Mouse (Mus musculus) megakaryocyte, embryonic 14.5 days (primary cell): ENCODE measurements around the gene Emc9. TPM values are rescaled to one million over a fixed set of nuclear protein-coding genes. Genes with fewer than 3 reads are reported as not detected.

ENCODE experiments used
- H3K27me3 ChIP-seq: replicated peaks from 2 replicates; pipeline ENCODE3; 2012; ENCODE audit warnings: inconsistent platforms
- H3K36me3 ChIP-seq: replicated peaks from 2 replicates; pipeline ENCODE3; 2012; ENCODE audit warnings: low read length, inconsistent platforms, mixed read lengths
- H3K4me1 ChIP-seq: 2 replicates; pipeline ENCODE4 v1.6.1; 2012; ENCODE audit warnings: inconsistent platforms
- H3K4me3 ChIP-seq: replicated peaks from 2 replicates; pipeline ENCODE3; 2012; ENCODE audit warnings: moderate library complexity, mild to moderate bottlenecking, inconsistent platforms
- H3K9me3 ChIP-seq: 2 replicates; pipeline ENCODE4 v1.6.1; 2012; ENCODE audit warnings: inconsistent platforms
- FLI1 ChIP-seq: IDR thresholded peaks from 2 replicates; pipeline ENCODE4 v1.6.1; 2012; ENCODE audit warnings: low read length, inconsistent platforms, mixed read lengths
- GATA1 ChIP-seq: IDR thresholded peaks from 3 replicates; pipeline ENCODE4 v1.6.1; 2012; ENCODE audit warnings: mixed read lengths, low read length, inconsistent platforms, borderline replicate concordance
- polyA plus RNA-seq: library from polyadenylated mRNA; stranded (reverse); fragments of >175 nt; gene quantifications from 2 replicates; pipeline ENCODE4 v1.2.3, GENCODE M21; 2012; ENCODE audit warnings: low replicate concordance; ENCODE audit not compliant: insufficient read depth

Gene Emc9
- polyA plus RNA-seq, 1 experiment, result 18.9 TPM

- TF ChIP-seq FLI1, result no peak
- TF ChIP-seq GATA1, result no peak
- Histone ChIP-seq H3K27me3 (no peaks in the 10 kb centered on the region), H3K9me3 (no peaks in the 10 kb centered on the region), H3K4me1 (peaks cover 68% of the 10 kb centered on the region), H3K4me3 (peak within 1 kb of the TSS; percentile 96), H3K36me3 (peaks cover 56% of the 10 kb centered on the region)
These were observed 6.3 kb upstream of the Emc9 start, which contains the start of gene Rnf31 for GRCm38 (mm10) chr14:55591331-55591891. Gene Rnf31 (plus strand): TSS chr14:55591708.

- Histone ChIP-seq H3K9me3 (no peaks in the 10 kb centered on the region), H3K27me3 (no peaks in the 10 kb centered on the region), H3K4me1 (peaks cover 68% of the 10 kb centered on the region), H3K4me3 (peak within 1 kb of the TSS; percentile 96), H3K36me3 (peaks cover 50% of the 10 kb centered on the region)
- TF ChIP-seq FLI1 (no peak), GATA1 (no peak)
These were observed 5.7 kb upstream of the Emc9 start, which contains the start of gene Psme2 for GRCm38 (mm10) chr14:55590748-55591330. Gene Psme2 (minus strand): TSS chr14:55591113.

GRCm38 (mm10) chr14:55589771-55590448 is 4.8 kb upstream of the Emc9 start:
- H3K36me3 ChIP-seq, result peaks cover 41% of the 10 kb centered on the region
- no peak for TF ChIP-seq FLI1
- TF ChIP-seq GATA1, result no peak
- no peaks in the 10 kb centered on the region for H3K9me3 ChIP-seq
- H3K4me1 ChIP-seq, result peaks cover 68% of the 10 kb centered on the region
- no peaks in the 10 kb centered on the region for H3K27me3 ChIP-seq
- H3K4me3 ChIP-seq, result peak overlapping the region; percentile 96

GRCm38 (mm10) chr14:55589271-55589670 is 4.2 kb upstream of the Emc9 start:
- peaks cover 70% of the 10 kb centered on the region for H3K4me1 ChIP-seq
- H3K4me3 ChIP-seq, result peak overlapping the region; percentile 64
- TF ChIP-seq GATA1, result no peak
- TF ChIP-seq FLI1, result no peak

GRCm38 (mm10) chr14:55586149-55586548 is 1.0 kb upstream of the Emc9 start:
- peaks cover 48% of the 10 kb centered on the region for H3K4me1 ChIP-seq
- no peaks in the 10 kb centered on the region for H3K27me3 ChIP-seq
- TF ChIP-seq FLI1, result no peak
- no peak for TF ChIP-seq GATA1
- peak overlapping the region; percentile 57 for H3K4me3 ChIP-seq
- peaks cover 40% of the 10 kb centered on the region for H3K36me3 ChIP-seq
- no peaks in the 10 kb centered on the region for H3K9me3 ChIP-seq

More at GRCm38 (mm10) chr14:55589271-55589670, 4.2 kb upstream of the Emc9 start:
- Histone ChIP-seq H3K9me3 (no peaks in the 10 kb centered on the region), H3K27me3 (no peaks in the 10 kb centered on the region), H3K36me3 (peaks cover 35% of the 10 kb centered on the region)

GRCm38 (mm10) chr14:55585566-55585960 is 461 bp upstream of the Emc9 start:
- H3K4me3 ChIP-seq, result peak overlapping the region; percentile 95
- H3K9me3 ChIP-seq, result no peaks in the 10 kb centered on the region
- peaks cover 52% of the 10 kb centered on the region for H3K4me1 ChIP-seq
- no peak for TF ChIP-seq FLI1
- no peak for TF ChIP-seq GATA1
- peaks cover 46% of the 10 kb centered on the region for H3K36me3 ChIP-seq
- H3K27me3 ChIP-seq, result no peaks in the 10 kb centered on the region

GRCm38 (mm10) chr14:55584303-55584701 is 800 bp downstream of the Emc9 start:
- Histone ChIP-seq H3K9me3 (no peaks in the 10 kb centered on the region), H3K36me3 (peaks cover 56% of the 10 kb centered on the region), H3K27me3 (no peaks in the 10 kb centered on the region), H3K4me1 (peaks cover 53% of the 10 kb centered on the region), H3K4me3 (peak overlapping the region; percentile 95)
- no peak for TF ChIP-seq FLI1
- no peak for TF ChIP-seq GATA1

GRCm38 (mm10) chr14:55581981-55582681 is 3.0 kb downstream of the Emc9 start:
- peaks cover 38% of the 10 kb centered on the region for H3K36me3 ChIP-seq
- H3K27me3 ChIP-seq, result no peaks in the 10 kb centered on the region
- H3K4me3 ChIP-seq, result no peak overlapping the region
- TF ChIP-seq FLI1 (no peak), GATA1 (no peak)
- H3K9me3 ChIP-seq, result no peaks in the 10 kb centered on the region
- peaks cover 59% of the 10 kb centered on the region for H3K4me1 ChIP-seq

- no peaks in the 10 kb centered on the region for H3K9me3 ChIP-seq
- peaks cover 36% of the 10 kb centered on the region for H3K36me3 ChIP-seq
- TF ChIP-seq FLI1 (no peak), GATA1 (no peak)
- H3K4me1 ChIP-seq, result peaks cover 58% of the 10 kb centered on the region
- H3K27me3 ChIP-seq, result no peaks in the 10 kb centered on the region
- H3K4me3 ChIP-seq, result no peak overlapping the region
These were observed 4.4 kb downstream of the Emc9 start for GRCm38 (mm10) chr14:55580731-55581130.
